Mouse (Mus musculus): ENCODE data around the gene Rpl35a. TPM values are rescaled to one million over a fixed set of nuclear protein-coding genes. Genes with fewer than 3 reads are reported as not detected.
A peak's percentile ranks its signal among the peaks of the same experiment; 100 is the strongest.

Rpl35a gene
- total RNA-seq (2021): 100 to 1,000 TPM; 333 to 346 TPM
- long read RNA-seq, experiment 1, transcript Rpl35a-205 (5 exons, 510 nt): major isoform, 16 of 27 reads
- long read RNA-seq, experiment 1, partial matches to known transcripts: 2 of 27 reads
- long read RNA-seq, experiment 1, other reads (novel, unspliced or antisense): 2 of 27 reads
- long read RNA-seq, experiment 2, transcript Rpl35a-203 (5 exons, 519 nt): minor isoform, 6 of 18 reads
- long read RNA-seq, experiment 2, transcript Rpl35a-205 (5 exons, 510 nt): major isoform, 8 of 18 reads
- long read RNA-seq, experiment 2, partial matches to known transcripts: 2 of 18 reads
- long read RNA-seq, experiment 2, other reads (novel, unspliced or antisense): 0 of 18 reads

DNA sequence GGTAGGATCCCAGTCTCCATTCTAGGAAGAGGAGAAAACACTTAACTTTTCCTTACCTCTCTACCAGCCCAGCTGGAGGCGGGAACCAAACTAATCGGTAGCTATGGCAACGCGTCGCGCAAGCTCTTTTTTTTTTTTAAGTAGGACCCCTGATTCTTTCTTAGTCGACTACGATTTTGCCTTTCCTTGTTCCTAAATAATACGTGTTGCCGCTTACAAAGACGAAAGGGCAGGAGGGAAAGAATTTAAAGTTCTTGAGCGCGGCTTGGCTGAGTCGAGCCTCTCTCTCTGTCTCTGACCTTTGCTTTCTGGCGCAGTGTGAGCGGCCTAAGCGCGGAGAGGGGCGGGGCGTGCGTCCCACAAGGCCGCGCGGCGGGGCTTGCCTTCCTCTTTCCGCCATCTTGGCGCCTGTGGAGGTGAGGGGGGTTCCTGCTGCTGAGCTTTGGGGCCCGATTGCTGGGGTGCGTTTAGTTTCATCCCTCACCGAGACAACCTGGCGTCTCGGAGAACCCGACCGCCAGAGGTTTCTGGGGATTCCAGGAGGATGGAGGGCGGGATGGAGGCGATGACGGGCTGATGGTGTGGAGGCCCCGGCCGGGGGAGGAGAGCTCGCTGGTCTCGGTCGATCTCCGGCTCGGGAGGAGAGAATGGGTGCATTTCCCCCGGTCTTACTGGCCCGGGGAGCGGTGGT, at the start of gene Rpl35a, which contains the start of gene Iqcg:
Rpl35a (plus strand) TSS at position 359 of the 691 bp plus-strand sequence.
Iqcg (minus strand) TSS at position 124 of the 691 bp plus-strand sequence.
- DNase-seq (ENCODE audit: low spot score in 2 of 2): peak; percentile 84 to 87

GRCm38 (mm10) chr16:33006888-33007287, 49.4 kb upstream of the Rpl35a start:
- no peak for DNase-seq (ENCODE audit: low spot score in 2 of 2)

- DNase-seq (ENCODE audit: low spot score in 2 of 2): no peak
Observed at GRCm38 (mm10) chr16:33007436-33007835, 48.8 kb upstream of the Rpl35a start.

GRCm38 (mm10) chr16:33010166-33010565, 46.1 kb upstream of the Rpl35a start:
- DNase-seq (ENCODE audit: low spot score in 2 of 2): no peak

GRCm38 (mm10) chr16:33013801-33014200, 42.5 kb upstream of the Rpl35a start:
- no peak for DNase-seq (ENCODE audit: low spot score in 2 of 2)

GRCm38 (mm10) chr16:33014921-33015320, 41.3 kb upstream of the Rpl35a start:
- no peak for DNase-seq (ENCODE audit: low spot score in 2 of 2)

DNA sequence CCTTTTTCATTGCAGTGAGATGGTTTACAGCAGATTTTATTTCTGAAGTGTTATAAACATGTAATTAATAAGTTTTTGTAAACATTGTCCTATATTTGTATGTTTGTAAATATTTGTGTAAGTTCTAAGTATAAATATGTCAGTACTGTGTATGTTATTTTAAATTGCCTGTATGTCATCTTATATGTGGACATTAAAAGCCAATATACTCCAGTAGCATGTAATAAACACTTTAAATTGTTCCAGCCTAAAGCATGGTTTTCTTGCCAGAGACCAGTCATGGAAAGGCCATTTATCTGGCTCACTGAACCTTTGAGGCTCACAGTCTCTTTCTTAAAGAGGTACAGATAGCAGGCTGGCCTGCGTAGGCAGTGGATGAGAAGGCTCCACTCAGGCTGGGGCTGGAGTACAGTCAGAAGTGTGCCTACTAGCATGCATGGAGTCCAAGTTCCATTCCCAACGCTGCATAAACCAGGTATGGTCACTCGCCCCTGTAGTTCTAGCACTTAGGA, 40.8 kb upstream of the Rpl35a start:
- DNase-seq (ENCODE audit: low spot score in 2 of 2): no peak

DNA sequence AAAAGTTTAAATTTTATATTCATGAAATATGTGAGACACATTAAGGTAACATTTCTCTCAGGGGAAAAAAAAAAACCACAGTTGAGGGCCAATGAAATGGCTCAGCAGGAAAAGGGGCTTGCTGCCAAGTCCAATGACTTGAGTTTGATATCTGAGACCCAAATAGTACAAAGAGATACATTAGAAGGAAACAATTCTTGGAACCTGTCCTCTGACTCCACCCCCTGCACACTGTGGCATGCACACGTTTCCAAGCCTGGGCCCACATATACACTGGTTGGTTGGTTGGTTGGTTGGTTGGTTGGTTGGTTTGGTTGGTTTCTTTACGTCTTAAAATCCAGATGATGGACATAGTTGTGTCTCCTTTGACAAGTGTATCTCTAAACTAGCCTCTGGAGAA, 40.3 kb upstream of the Rpl35a start:
- DNase-seq (ENCODE audit: low spot score in 2 of 2): no peak

GRCm38 (mm10) chr16:33017677-33018349, 38.4 kb upstream of the Rpl35a start:
- no peak for DNase-seq (ENCODE audit: low spot score in 2 of 2)

- DNase-seq (ENCODE audit: low spot score in 2 of 2): no peak
Observed at GRCm38 (mm10) chr16:33019117-33019770, 37.0 kb upstream of the Rpl35a start.

DNA sequence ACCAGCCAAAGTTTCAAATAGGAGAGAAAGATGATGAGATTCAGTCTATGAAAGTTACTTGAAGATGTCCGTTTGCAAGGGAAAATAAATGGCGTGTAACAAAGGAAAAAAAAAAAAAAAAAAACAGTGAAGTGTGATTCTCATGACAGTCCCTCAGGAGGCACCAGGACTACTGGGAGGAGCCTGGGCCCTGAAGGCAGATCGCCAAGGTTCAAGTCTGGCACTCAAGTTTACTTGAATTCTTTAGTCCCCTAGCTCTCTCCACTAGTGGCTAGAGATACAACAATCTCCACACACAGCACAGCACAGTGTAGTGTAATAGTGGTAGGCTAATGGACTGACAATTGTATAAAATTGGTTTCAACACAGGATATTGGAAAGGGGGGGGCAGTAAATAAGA, 34.9 kb upstream of the Rpl35a start:
- no peak for DNase-seq (ENCODE audit: low spot score in 2 of 2)

DNA sequence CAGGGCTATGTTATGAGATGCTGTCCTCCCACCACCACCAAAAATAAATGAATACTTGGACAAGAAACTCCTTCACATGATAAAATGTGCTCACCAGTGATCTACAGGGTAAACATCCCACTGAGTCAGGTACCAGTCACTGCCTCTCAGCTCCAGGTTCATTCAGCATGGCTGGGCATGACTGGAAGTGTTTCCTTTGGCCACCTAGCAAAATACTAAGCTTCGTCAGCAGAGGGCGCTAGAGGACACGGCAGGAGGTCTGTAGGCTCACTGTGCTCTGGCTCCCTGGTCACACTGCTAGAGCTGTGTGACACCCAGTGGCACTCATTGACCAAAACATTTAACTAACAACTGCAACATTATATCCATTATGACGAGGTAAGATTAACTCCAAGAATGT, 32.5 kb upstream of the Rpl35a start:
- DNase-seq (ENCODE audit: low spot score in 2 of 2): peak; percentile 86 to 89

- DNase-seq (ENCODE audit: low spot score in 2 of 2): no peak
Observed at GRCm38 (mm10) chr16:33024456-33025104, 31.7 kb upstream of the Rpl35a start.

DNA sequence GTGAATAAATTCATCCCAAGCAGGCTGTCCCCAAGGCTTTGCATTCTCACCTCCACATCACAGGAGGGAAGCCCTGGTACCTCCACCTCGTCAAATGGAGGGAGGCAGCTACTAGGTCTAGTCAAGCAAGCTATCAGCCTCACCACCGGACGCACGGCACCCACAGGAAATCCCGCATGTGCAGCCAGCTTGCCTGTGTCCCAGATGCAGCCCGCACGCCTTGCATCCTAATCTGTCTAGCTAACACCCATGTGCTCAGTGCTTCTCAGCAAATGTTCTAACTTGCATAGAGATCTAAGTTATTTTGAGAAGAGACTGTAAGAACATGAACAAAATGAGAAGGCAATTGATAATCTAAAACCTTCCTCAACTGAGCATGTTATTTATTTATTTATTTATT, 29.9 kb upstream of the Rpl35a start:
- DNase-seq (ENCODE audit: low spot score in 2 of 2): no peak

- no peak for DNase-seq (ENCODE audit: low spot score in 2 of 2)
Observed at GRCm38 (mm10) chr16:33036006-33036405, 20.2 kb upstream of the Rpl35a start.

DNA sequence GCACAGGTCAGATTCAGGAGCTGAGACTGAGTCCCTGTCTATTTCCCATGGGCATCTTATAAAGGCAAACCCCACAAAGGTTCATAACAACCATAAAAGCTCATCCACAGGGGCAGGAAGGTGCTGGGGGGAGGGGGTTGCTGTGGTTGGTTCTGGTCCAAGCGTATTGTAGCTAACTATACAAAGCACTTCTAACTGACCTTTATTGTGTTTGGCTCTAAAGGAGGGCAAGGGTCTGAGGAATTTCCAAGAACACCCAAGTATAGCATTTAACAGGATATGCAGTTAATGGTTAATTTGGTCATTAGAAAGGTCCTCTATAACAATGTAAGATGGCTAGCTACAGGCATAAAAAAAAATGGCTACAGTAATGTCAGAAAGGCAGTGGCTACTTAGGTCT, 13.6 kb upstream of the Rpl35a start:
- no peak for DNase-seq (ENCODE audit: low spot score in 2 of 2)

GRCm38 (mm10) chr16:33043268-33043667, 13.0 kb upstream of the Rpl35a start:
- DNase-seq (ENCODE audit: low spot score in 2 of 2): no peak

DNA sequence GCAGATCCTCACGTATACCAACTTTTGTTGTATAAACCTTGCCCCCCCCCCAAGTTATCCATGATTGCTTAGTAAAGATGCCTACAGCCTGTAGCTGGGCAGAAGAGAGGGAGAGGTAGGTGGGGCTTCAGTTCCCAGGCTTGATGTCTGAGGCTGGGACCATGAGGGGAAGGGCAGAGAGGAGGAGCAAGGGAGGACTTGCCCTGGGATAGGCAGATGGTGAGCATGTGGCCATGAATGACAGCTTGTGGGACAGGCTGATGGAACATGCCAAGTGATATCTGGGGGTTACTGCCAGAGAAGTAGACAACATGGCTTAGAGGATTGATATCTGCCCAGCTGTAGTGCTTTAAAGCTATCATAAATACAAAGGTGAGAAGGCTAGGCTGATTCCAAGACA, 8.2 kb upstream of the Rpl35a start:
- DNase-seq (ENCODE audit: low spot score in 2 of 2): no peak

- no peak for DNase-seq (ENCODE audit: low spot score in 2 of 2)
Observed at GRCm38 (mm10) chr16:33048686-33049085, 7.6 kb upstream of the Rpl35a start.

DNA sequence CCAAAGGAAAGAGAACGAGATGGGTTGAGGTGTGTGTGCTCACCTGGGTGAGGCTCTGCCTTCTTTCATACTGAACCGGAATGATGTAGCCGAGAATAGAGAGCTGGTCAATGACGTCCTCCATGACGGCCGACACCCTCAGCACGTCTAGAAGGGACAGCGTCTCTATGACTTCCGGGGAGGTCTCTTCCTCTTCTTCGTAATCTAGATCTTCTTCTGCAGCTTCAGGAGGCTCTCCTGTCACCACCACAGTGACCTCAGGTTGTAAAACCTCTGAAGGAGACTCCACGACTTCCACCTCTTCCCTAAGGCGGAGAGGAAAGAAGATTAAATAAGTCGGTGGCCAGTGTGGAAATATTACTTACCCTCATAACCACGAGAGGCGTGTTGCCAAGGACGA, 6.4 kb upstream of the Rpl35a start:
- DNase-seq (ENCODE audit: low spot score in 2 of 2): no peak

DNA sequence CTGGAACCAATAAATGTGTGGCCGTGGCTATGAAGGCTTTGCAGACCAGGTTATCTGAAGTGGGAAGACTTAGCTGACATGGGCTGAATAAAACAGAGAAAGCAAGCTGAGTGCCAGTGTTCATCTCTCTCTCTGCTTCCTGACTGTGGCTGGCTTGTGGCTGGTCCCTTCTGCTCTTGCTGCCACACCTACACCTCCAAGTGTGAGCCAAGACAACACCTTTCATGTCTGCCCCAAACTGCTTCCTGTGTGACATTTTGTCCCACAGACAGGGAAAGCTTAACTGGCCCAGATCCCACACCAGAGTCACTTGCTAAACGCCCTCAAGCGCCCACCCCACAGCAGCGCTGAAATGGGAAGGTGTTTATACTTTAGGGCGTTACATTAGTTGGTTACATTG, 3.1 kb upstream of the Rpl35a start:
- no peak for DNase-seq (ENCODE audit: low spot score in 2 of 2)

Data from left cerebral cortex, adult 18-20 months (tissue).